Mouse (Mus musculus): ENCODE results near the gene Stx17. TPM values are rescaled to one million over a fixed set of nuclear protein-coding genes. Genes with fewer than 3 reads are reported as not detected.

Gene Stx17
- total RNA-seq, 2 experiments from 2014 or later = 21.1 to 21.6 TPM

GRCm38 (mm10) chr4:48175666-48176065 lies 51.0 kb downstream of the Stx17 start:
- Histone ChIP-seq H3K4me3 (no peak overlapping the region), H3K27ac (no peak overlapping the region)
- no peak for TF ChIP-seq CTCF (IDR thresholded peaks at IDR 0.05)
- DNase-seq (ENCODE audit: extremely low spot score in 1 of 2, low spot score in 2 of 2) = no peak
- intact Hi-C loops (cut with DNase I) = no loop called here

DNA sequence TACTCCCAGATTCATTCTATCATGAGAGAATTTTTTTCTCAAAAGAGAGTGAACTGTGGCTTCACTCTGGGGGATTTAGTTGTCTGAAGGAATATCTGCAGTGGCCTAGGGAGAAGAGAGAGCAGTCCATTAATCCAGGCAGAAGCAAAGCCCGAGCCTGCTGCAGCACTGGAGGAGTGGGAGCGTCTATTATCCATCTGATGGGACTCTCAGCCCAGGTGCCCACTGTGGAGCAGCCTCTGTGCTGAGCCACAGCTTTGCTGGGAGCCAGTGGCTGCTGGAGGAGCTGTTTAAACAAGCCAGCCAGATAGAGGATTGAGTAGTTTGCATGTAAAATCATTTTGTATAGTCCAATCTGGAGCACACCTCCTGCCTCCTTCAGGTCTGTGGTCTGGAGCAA lies 56.2 kb downstream of the Stx17 start:
- no peak for TF ChIP-seq CTCF (IDR thresholded peaks at IDR 0.05)
- intact Hi-C loops (cut with DNase I) = no loop called here
- no peak for DNase-seq (ENCODE audit: extremely low spot score in 1 of 2, low spot score in 2 of 2)
- Histone ChIP-seq H3K4me3 (no peak overlapping the region), H3K27ac (no peak overlapping the region)

DNA sequence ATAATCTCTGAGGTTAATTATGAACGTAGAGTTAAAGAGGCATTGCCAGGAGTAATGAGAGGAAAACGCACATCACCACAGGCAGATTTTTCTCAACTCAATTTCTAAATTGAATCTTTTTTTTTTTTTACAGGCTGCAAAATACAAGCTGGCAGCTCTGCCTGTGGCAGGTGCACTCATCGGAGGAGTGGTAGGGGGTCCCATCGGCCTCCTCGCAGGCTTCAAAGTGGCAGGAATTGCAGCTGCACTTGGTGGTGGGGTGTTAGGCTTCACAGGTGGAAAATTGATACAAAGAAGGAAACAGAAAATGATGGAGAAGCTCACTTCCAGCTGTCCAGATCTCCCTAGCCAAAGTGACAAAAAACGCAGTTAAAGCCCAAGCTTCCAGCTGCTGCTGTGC lies 56.7 kb downstream of the Stx17 start:
- DNase-seq (ENCODE audit: extremely low spot score in 1 of 2, low spot score in 2 of 2) = no peak
- no peak for TF ChIP-seq CTCF (IDR thresholded peaks at IDR 0.05)
- intact Hi-C loops (cut with DNase I) = no loop called here
- Histone ChIP-seq H3K27ac (no peak overlapping the region), H3K4me3 (no peak overlapping the region)

- no peak for TF ChIP-seq CTCF (IDR thresholded peaks at IDR 0.05)
These were observed 57.5 kb downstream of the Stx17 start for GRCm38 (mm10) chr4:48182115-48182806.

DNA sequence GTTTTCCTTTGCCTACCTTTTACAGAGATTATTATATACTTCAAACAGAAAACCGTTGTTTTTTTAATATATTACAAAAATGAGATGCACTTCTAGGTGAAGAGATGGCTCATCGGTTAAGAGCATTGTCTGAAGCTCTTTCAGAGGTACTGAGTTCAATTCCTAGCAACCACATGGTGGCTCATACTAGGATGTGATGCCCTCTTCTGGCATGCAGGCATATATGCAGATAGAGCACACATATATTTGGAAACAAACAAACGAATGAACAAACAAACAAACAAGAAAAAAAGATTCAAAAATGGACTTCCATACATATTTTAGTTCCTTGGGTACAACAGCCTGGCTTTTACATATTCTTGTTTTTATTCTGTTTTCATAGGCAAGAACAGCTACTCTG lies 73.2 kb downstream of the Stx17 start:
- intact Hi-C loops (cut with DNase I) = no loop called here
- no peak for DNase-seq (ENCODE audit: extremely low spot score in 1 of 2, low spot score in 2 of 2)

More at GRCm38 (mm10) chr4:48182115-48182806, 57.5 kb downstream of the Stx17 start:
- H3K4me3 ChIP-seq = no peak overlapping the region
- no peak for DNase-seq (ENCODE audit: extremely low spot score in 1 of 2, low spot score in 2 of 2)
- H3K27ac ChIP-seq = no peak overlapping the region
- intact Hi-C loops (cut with DNase I) = no loop called here

DNA sequence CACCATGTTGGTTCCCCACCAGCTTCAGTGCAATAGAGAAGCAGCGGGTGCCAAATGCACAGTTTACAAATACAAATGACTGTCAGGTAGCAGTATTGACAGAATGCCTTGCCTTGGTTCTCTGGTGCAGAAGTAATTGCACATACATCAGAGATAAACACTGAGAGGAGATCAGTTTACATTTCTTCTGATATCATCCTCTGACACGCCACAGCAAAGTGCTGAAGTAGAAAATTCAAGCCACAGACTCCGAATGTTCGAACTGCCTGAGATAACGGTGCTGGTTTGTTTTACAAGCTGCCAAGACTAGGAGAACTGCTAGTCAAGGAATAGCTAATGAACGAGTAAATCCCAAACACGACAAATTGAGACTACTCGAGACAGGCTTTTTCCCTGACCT lies 73.7 kb downstream of the Stx17 start:
- no peak for DNase-seq (ENCODE audit: extremely low spot score in 1 of 2, low spot score in 2 of 2)
- Histone ChIP-seq H3K27ac (no peak overlapping the region), H3K4me3 (no peak overlapping the region)
- no peak for TF ChIP-seq CTCF (IDR thresholded peaks at IDR 0.05)
- intact Hi-C loops (cut with DNase I) = no loop called here

More for the DNA sequence above, 73.2 kb downstream of the Stx17 start:
- Histone ChIP-seq H3K27ac (no peak overlapping the region), H3K4me3 (no peak overlapping the region)
- peak; percentile 36 for TF ChIP-seq CTCF (IDR thresholded peaks at IDR 0.05)

- no peak overlapping the region for H3K27ac ChIP-seq
- intact Hi-C loops (cut with DNase I) = no loop called here
- no peak for DNase-seq (ENCODE audit: extremely low spot score in 1 of 2, low spot score in 2 of 2)
- no peak overlapping the region for H3K4me3 ChIP-seq
- TF ChIP-seq CTCF (IDR thresholded peaks at IDR 0.05) = no peak
These were observed 78.8 kb downstream of the Stx17 start for GRCm38 (mm10) chr4:48203564-48203963.

DNA sequence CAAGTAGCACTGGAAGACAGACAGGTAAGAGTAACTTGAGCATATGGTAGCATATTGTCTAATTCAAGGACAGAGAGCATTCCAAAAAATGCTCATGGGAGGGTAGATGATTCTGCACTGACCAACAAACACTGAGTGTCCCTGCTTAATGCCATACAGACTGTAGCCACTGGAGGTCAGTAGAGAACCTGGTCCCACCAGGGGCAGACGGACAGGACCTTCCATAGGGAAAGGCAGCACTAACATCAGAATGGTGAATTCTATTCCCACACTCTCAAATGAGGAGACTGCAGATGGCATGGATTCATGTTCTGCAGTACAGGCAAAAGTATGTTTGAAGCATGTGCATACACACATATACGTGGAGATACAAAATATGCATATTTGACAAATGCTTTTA lies 100.5 kb downstream of the Stx17 start:
- intact Hi-C loops (cut with DNase I) = loop anchor here (1.0 to 5.0 kb wide), 2 partner anchors 52 to 156 kb away; partner anchors contain the start of genes Erp44 and Invs
- no peak overlapping the region for H3K4me3 ChIP-seq
- DNase-seq (ENCODE audit: extremely low spot score in 1 of 2, low spot score in 2 of 2) = peak; percentile 40 to 67
- peak; percentile 94 for TF ChIP-seq CTCF (IDR thresholded peaks at IDR 0.05)
- no peak overlapping the region for H3K27ac ChIP-seq

DNA sequence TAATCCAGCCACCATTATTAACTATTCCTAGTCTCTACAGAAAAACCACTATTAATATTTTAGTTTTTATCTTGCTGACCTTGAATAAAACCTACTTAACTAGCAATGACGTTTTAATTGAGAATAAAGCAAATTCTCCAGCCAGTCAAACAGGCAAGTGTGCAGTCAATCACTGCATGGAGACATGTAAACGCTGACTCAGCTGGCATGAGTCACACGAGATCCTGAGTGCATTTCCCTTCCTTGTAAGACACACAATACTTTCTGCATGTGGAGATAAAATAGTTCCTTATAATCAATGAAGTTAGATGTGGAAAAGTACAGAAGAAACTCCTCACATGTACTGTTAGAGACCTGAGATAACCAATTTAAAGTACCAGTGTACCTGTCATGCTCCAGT lies 100.9 kb downstream of the Stx17 start:
- DNase-seq (ENCODE audit: extremely low spot score in 1 of 2, low spot score in 2 of 2) = no peak

GRCm38 (mm10) chr4:48226800-48227199 lies 102.1 kb downstream of the Stx17 start:
- Histone ChIP-seq H3K4me3 (no peak overlapping the region), H3K27ac (no peak overlapping the region)
- TF ChIP-seq CTCF (IDR thresholded peaks at IDR 0.05) = no peak
- DNase-seq (ENCODE audit: extremely low spot score in 1 of 2, low spot score in 2 of 2) = no peak
- intact Hi-C loops (cut with DNase I) = loop anchor here (5.0 kb wide), 1 partner anchor 51 kb away; the partner anchor contains the start of genes Erp44 and Invs

More for the DNA sequence above, 100.9 kb downstream of the Stx17 start:
- TF ChIP-seq CTCF (IDR thresholded peaks at IDR 0.05) = no peak
- intact Hi-C loops (cut with DNase I) = loop anchor here (1.0 to 5.0 kb wide), 2 partner anchors 52 to 156 kb away; partner anchors contain the start of genes Erp44 and Invs
- Histone ChIP-seq H3K4me3 (no peak overlapping the region), H3K27ac (no peak overlapping the region)

Small RNA genes lying within 50 kb of the gene (microRNA-seq; reads per million reads assigned to microRNA genes)
- 0 reads per million in 2 experiments for gene Mir1958

Other genes starting within 250 kb of the Stx17 start
- 10 to 100 TPM; 23.9 to 53.9 TPM for gene Nr4a3, start 79.8 kb upstream of the Stx17 start, total RNA-seq (2021)
- 10 to 100 TPM; 33.7 to 38.3 TPM for gene Erp44, start 154.6 kb downstream of the Stx17 start, total RNA-seq (2021)
- gene Invs, start 154.8 kb downstream of the Stx17 start, total RNA-seq (2021) = 10 to 100 TPM; 12.7 to 13.3 TPM